Comparison of ENCODE assay signal across 25 mouse cellular contexts in genomic region chr1:126700978-126701320, GRCm38 (mm10).
DNase-seq lines count a peak whose midpoint lies in the region; ATAC-seq and TF ChIP-seq lines count a peak whose summit lies in the region.
"Had no signal": no experiment of that assay in that cellular context is flagged by ENCODE, and none has a peak within 500 bp of the region (broad histone marks: within the 10 kb centered on the region; RNA-seq: fewer than 3 reads in every experiment).

No protein-coding gene starts in this region.

- H3K9me3 ChIP-seq in forebrain, embryonic 12.5 days: no peaks in the 10 kb centered on the region
- no peaks in the 10 kb centered on the region for H3K9me3 ChIP-seq in forebrain, embryonic 11.5 days (ENCODE audit: control insufficient read depth, low read length)
- H3K9me3 ChIP-seq in forebrain, embryonic 15.5 days: no peaks in the 10 kb centered on the region
- no peaks in the 10 kb centered on the region for H3K9me3 ChIP-seq in hindbrain, embryonic 14.5 days (ENCODE audit: control insufficient read depth, low read length)
- H3K9me3 ChIP-seq in midbrain, postnatal 0 days (ENCODE audit: low read length): no peaks in the 10 kb centered on the region
- H3K9me3 ChIP-seq: embryonic facial prominence, embryonic 15.5 days; heart, embryonic 12.5 days had no signal

- 70% methylated on average over 4 of the region's 4 CpGs for WGBS in forebrain, embryonic 12.5 days
- WGBS in forebrain, embryonic 11.5 days: 87% methylated on average over 4 of the region's 4 CpGs
- WGBS in forebrain, embryonic 15.5 days: 42% methylated on average over 4 of the region's 4 CpGs
- 57% methylated on average over 4 of the region's 4 CpGs for WGBS in hindbrain, embryonic 14.5 days
- 51% methylated on average over 4 of the region's 4 CpGs for WGBS in midbrain, postnatal 0 days

- no peak overlapping the region for H3K4me2 ChIP-seq in forebrain, embryonic 12.5 days
- H3K4me2 ChIP-seq in forebrain, embryonic 11.5 days (ENCODE audit: low read depth, low read length, severe bottlenecking): no peak overlapping the region
- peak overlapping the region; percentile 18 for H3K4me2 ChIP-seq in forebrain, embryonic 15.5 days (replicated peaks)
- peak overlapping the region; percentile 27 for H3K4me2 ChIP-seq in hindbrain, embryonic 14.5 days (replicated peaks)
- H3K4me2 ChIP-seq in midbrain, postnatal 0 days (ENCODE audit: low read depth, low read length, poor library complexity, severe bottlenecking): no peak overlapping the region
- H3K4me2 ChIP-seq: embryonic facial prominence, embryonic 15.5 days; heart, embryonic 12.5 days had no signal

- no peak for TF ChIP-seq CTCF in midbrain, postnatal 0 days (IDR thresholded peaks at IDR 0.05)

- H3K9ac ChIP-seq in forebrain, embryonic 12.5 days: no peak overlapping the region
- H3K9ac ChIP-seq in forebrain, embryonic 11.5 days (ENCODE audit: low read length): no peak overlapping the region
- no peak overlapping the region for H3K9ac ChIP-seq in forebrain, embryonic 15.5 days (replicated peaks)
- no peak overlapping the region; the same call in 1 of the 2 replicates for H3K9ac ChIP-seq in hindbrain, embryonic 14.5 days
- 0 out of 2 replicates have a peak overlapping the region, but pooled peaks have one; percentile 29 for H3K9ac ChIP-seq in midbrain, postnatal 0 days (replicated peaks; ENCODE audit: low read length, poor library complexity, severe bottlenecking)
- H3K9ac ChIP-seq: embryonic facial prominence, embryonic 15.5 days; heart, embryonic 12.5 days; liver, postnatal 0 days had no signal

- H3K27ac ChIP-seq in forebrain, embryonic 12.5 days: peak overlapping the region; percentile 71
- no peak overlapping the region; the same call in 1 of the 2 replicates for H3K27ac ChIP-seq in forebrain, embryonic 11.5 days (ENCODE audit: low read depth, low read length)
- peak overlapping the region; percentile 71 for H3K27ac ChIP-seq in forebrain, embryonic 15.5 days (replicated peaks)
- H3K27ac ChIP-seq in hindbrain, embryonic 14.5 days: peak overlapping the region; percentile 83
- H3K27ac ChIP-seq in midbrain, postnatal 0 days (ENCODE audit: low read depth, low read length): no peak overlapping the region
- H3K27ac ChIP-seq: embryonic facial prominence, embryonic 15.5 days had no signal

- no peak for DNase-seq in forebrain, embryonic 11.5 days (ENCODE audit: low spot score)
- no peak for DNase-seq in hindbrain, embryonic 14.5 days (ENCODE audit: low spot score)
- no peak for DNase-seq in midbrain, postnatal 0 days (ENCODE audit: low spot score)
- DNase-seq in heart, adult 11 months: no peak
- no peak for DNase-seq in left cerebral cortex, adult 8-10 months (ENCODE audit: low spot score in 2 of 2)
- no peak for DNase-seq in embryo, embryonic 9.5 days (ENCODE audit: extremely low spot score)
- DNase-seq: adrenal gland, postnatal 14 days; cerebellum, postnatal 10 days; heart, postnatal 14 days; kidney, adult 2 months; kidney, postnatal 10 days; left cerebral cortex, postnatal 4 days; liver, postnatal 0 days; lung, postnatal 36 days; right cerebral cortex, postnatal 14 days; spleen, adult 18-20 months; thymus, adult 18-20 months; thymus, postnatal 4 days had no signal

- no peaks in the 10 kb centered on the region for H3K36me3 ChIP-seq in forebrain, embryonic 12.5 days (replicated peaks)
- no peaks in the 10 kb centered on the region for H3K36me3 ChIP-seq in forebrain, embryonic 11.5 days (ENCODE audit: control insufficient read depth, insufficient read depth, low read length)
- no peaks in the 10 kb centered on the region for H3K36me3 ChIP-seq in forebrain, embryonic 15.5 days
- H3K36me3 ChIP-seq in hindbrain, embryonic 14.5 days (replicated peaks; ENCODE audit: control insufficient read depth, insufficient read depth): no peaks in the 10 kb centered on the region
- H3K36me3 ChIP-seq in midbrain, postnatal 0 days (ENCODE audit: insufficient read depth, low read length): no peaks in the 10 kb centered on the region
- H3K36me3 ChIP-seq: embryonic facial prominence, embryonic 15.5 days; G1E; heart, embryonic 12.5 days had no signal

- peaks cover 10% of the 10 kb centered on the region for H3K4me1 ChIP-seq in forebrain, embryonic 12.5 days
- H3K4me1 ChIP-seq in forebrain, embryonic 11.5 days (replicated peaks; ENCODE audit: control insufficient read depth, insufficient read depth, low read length): no peaks in the 10 kb centered on the region
- H3K4me1 ChIP-seq in forebrain, embryonic 15.5 days: peaks cover 11% of the 10 kb centered on the region
- H3K4me1 ChIP-seq in hindbrain, embryonic 14.5 days (replicated peaks; ENCODE audit: control insufficient read depth, insufficient read depth, low read length): peaks cover 11% of the 10 kb centered on the region
- no peaks in the 10 kb centered on the region for H3K4me1 ChIP-seq in midbrain, postnatal 0 days (ENCODE audit: insufficient read depth, low read length)
- H3K4me1 ChIP-seq: embryonic facial prominence, embryonic 15.5 days; heart, embryonic 12.5 days had no signal

- no peak overlapping the region for H3K4me3 ChIP-seq in forebrain, embryonic 12.5 days (replicated peaks)
- H3K4me3 ChIP-seq in forebrain, embryonic 11.5 days (ENCODE audit: low read depth, low read length): no peak overlapping the region
- no peak overlapping the region for H3K4me3 ChIP-seq in forebrain, embryonic 15.5 days
- H3K4me3 ChIP-seq in hindbrain, embryonic 14.5 days (replicated peaks; ENCODE audit: low read length): no peak overlapping the region
- H3K4me3 ChIP-seq in midbrain, postnatal 0 days (ENCODE audit: low read depth, low read length): no peak overlapping the region
- H3K4me3 ChIP-seq: embryonic facial prominence, embryonic 15.5 days; heart, embryonic 12.5 days had no signal

- no peak for ATAC-seq in forebrain, embryonic 12.5 days (ENCODE audit: low FRiP score)
- no peak for ATAC-seq in forebrain, embryonic 11.5 days (replicated peaks; ENCODE audit: low FRiP score)
- 0 out of 2 replicates have a peak, but pooled peaks have one; percentile 22 for ATAC-seq in forebrain, embryonic 15.5 days (replicated peaks)
- ATAC-seq in hindbrain, embryonic 14.5 days (ENCODE audit: low FRiP score): 0 out of 2 replicates have a peak, but pooled peaks have one; percentile 14
- ATAC-seq in midbrain, postnatal 0 days (ENCODE audit: low FRiP score): no peak
- ATAC-seq: activated CD4-positive, CD25-positive, alpha-beta regulatory T cell, adult 4 months; inflammation-experienced regulatory T-cells, adult 6 months; liver, postnatal 0 days had no signal

- no peaks in the 10 kb centered on the region for H3K27me3 ChIP-seq in forebrain, embryonic 12.5 days
- no peaks in the 10 kb centered on the region for H3K27me3 ChIP-seq in forebrain, embryonic 11.5 days (ENCODE audit: control insufficient read depth, insufficient read depth, low read length)
- H3K27me3 ChIP-seq in forebrain, embryonic 15.5 days: no peaks in the 10 kb centered on the region
- no peaks in the 10 kb centered on the region for H3K27me3 ChIP-seq in hindbrain, embryonic 14.5 days (ENCODE audit: control insufficient read depth, insufficient read depth, low read length)
- no peaks in the 10 kb centered on the region for H3K27me3 ChIP-seq in midbrain, postnatal 0 days (ENCODE audit: insufficient read depth, low read length)
- H3K27me3 ChIP-seq: embryonic facial prominence, embryonic 15.5 days; heart, embryonic 12.5 days had no signal

Comparison
In these comparisons a context has a peak if more than half of its experiments do, and no peak if none do; other contexts are left out.
1. ATAC-seq: peak in forebrain, embryonic 15.5 days (single experiment) and hindbrain, embryonic 14.5 days (single experiment); none in forebrain, embryonic 12.5 days (single experiment), forebrain, embryonic 11.5 days (single experiment) and midbrain, postnatal 0 days (single experiment).
2. H3K27ac ChIP-seq: peak in forebrain, embryonic 12.5 days (single experiment), forebrain, embryonic 15.5 days (single experiment) and hindbrain, embryonic 14.5 days (single experiment); none in forebrain, embryonic 11.5 days (single experiment) and midbrain, postnatal 0 days (single experiment).
3. H3K4me2 ChIP-seq: peak in forebrain, embryonic 15.5 days (single experiment) and hindbrain, embryonic 14.5 days (single experiment); none in forebrain, embryonic 12.5 days (single experiment), forebrain, embryonic 11.5 days (single experiment) and midbrain, postnatal 0 days (single experiment).